Mouse (Mus musculus): ENCODE data around the gene Olfr1469.
"Not testable (repeated sequence)": the region's sequence is repeated elsewhere in the genome, so short reads cannot be mapped to it uniquely, and the experiment has no call there.

The Olfr1469 gene

DNA sequence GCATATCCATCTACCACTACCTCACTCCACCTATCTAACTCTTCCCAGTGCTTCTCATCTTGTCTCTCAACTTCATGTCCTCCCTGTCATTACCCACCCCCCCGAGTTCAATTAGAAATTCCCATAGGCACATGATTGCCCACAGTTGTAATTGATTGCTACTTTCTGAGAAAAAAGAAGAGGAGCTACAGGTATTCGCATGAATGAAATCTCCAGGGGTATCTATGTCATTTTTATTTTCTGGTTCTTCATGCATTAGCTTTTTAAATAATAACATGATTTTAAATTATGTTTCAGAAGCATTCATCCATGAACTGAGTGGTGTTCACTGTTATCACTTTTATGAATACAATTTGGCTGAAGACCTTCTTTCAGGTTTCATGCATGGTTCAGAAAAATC lies at the start of gene Olfr1469:
TSS of gene Olfr1469 (plus strand) at position 301 of the 400 bp plus-strand sequence.
- no peak for DNase-seq (ENCODE audit: low spot score)

- no peak for DNase-seq (ENCODE audit: low spot score)
These were observed 45.7 kb upstream of the Olfr1469 start, which contains the start of gene Olfr1467 for GRCm38 (mm10) chr19:13361936-13362335. Gene Olfr1467, plus strand, starts transcription at chr19:13362236.

DNA sequence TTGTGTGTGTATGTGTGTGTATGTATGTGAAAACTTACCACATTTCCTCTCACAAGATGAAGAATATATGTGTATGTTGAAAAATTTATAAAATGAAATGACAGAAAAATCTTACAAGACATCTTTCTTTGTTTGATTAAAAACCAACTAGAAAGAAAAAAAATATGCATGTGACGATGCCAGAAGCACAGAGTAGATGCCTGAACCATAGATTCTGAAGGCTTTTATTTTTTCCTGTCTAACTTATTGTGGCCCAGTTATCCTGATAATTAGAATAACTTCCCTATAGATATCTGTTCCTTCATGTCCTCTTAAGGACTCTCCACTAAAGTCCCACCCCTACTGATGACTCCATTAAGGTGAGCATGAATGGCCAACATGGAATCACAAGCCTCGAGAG lies 35.5 kb downstream of the Olfr1469 start, which contains the start of gene Olfr1471:
TSS of gene Olfr1471 (plus strand) at position 301 of the 400 bp plus-strand sequence.
- DNase-seq (ENCODE audit: low spot score): not testable (repeated sequence)

GRCm38 (mm10) chr19:13455986-13456385 lies 48.3 kb downstream of the Olfr1469 start, which contains the start of gene Olfr1472:
Gene Olfr1472, minus strand, starts transcription at chr19:13456086.
- DNase-seq (ENCODE audit: low spot score): no peak

All from layer of hippocampus, adult 11-12 months (tissue).